Mouse (Mus musculus) heart, postnatal 0 days (tissue): ENCODE data around the gene Dnajc7. TPM values are rescaled to one million over a fixed set of nuclear protein-coding genes. Genes with fewer than 3 reads are reported as not detected.
"Not testable (repeated sequence)": the region's sequence is repeated elsewhere in the genome, so short reads cannot be mapped to it uniquely, and the experiment has no call there.

Experiments
- ATAC-seq: fragments of 200-750 bp; cut with Nextera tagmentation; 2 replicates; pipeline ENCODE4 v1.8.0; 2017; ENCODE audit warnings: low read depth, moderate number of reproducible peaks, moderate library complexity; ENCODE audit not compliant: insufficient read depth
- DNase-seq: peaks from one replicate; pipeline ENCODE4 v3.0.0-alpha.2; 2016; ENCODE audit warnings: low spot score
- H3K27ac ChIP-seq: fragments of 300-500 bp; sonication (generic); 2 replicates; pipeline ENCODE4 v1.5.1; 2014; ENCODE audit warnings: low read depth, mild to moderate bottlenecking
- H3K27me3 ChIP-seq: fragments of 300-500 bp; sonication (generic); 2 replicates; pipeline ENCODE4 v1.6.1; 2014; ENCODE audit warnings: low read length, mixed read lengths; ENCODE audit not compliant: control insufficient read depth, insufficient read depth
- H3K36me3 ChIP-seq: fragments of 300-500 bp; sonication (generic); replicated peaks from 2 replicates; pipeline ENCODE4 v1.6.1; 2014; ENCODE audit warnings: low read length, mixed read lengths; ENCODE audit not compliant: control insufficient read depth, insufficient read depth
- H3K4me1 ChIP-seq: fragments of 300-500 bp; sonication (generic); 2 replicates; pipeline ENCODE4 v1.6.1; 2014; ENCODE audit warnings: antibody characterized with exemption; ENCODE audit not compliant: control insufficient read depth, insufficient read depth
- H3K4me2 ChIP-seq: fragments of 300-500 bp; sonication (generic); 2 replicates; pipeline ENCODE4 v1.6.1; 2014; ENCODE audit warnings: low read depth, mild to moderate bottlenecking, low read length, moderate library complexity
- H3K4me3 ChIP-seq: fragments of 300-500 bp; sonication (generic); 2 replicates; pipeline ENCODE4 v1.5.1; 2014; ENCODE audit warnings: low read depth, low read length
- H3K9ac ChIP-seq: fragments of 300-500 bp; sonication (generic); replicated peaks from 2 replicates; pipeline ENCODE4 v1.6.1; 2014; ENCODE audit warnings: low read depth, low read length, mixed read lengths
- H3K9me3 ChIP-seq: fragments of 300-500 bp; sonication (generic); replicated peaks from 2 replicates; pipeline ENCODE4 v1.6.1; 2016; ENCODE audit warnings: low read length; ENCODE audit not compliant: control insufficient read depth
- CTCF ChIP-seq: IDR thresholded peaks from 2 replicates; pipeline ENCODE4 v1.5.1; 2016; ENCODE audit warnings: antibody characterized with exemption, control low read depth, low read depth
- EP300 ChIP-seq: IDR thresholded peaks from 2 replicates; pipeline ENCODE4 v1.6.1; 2016; ENCODE audit warnings: antibody characterized with exemption, low read depth
- WGBS: fragments of 180-500 bp; shearing (Covaris S2); extraction: QIAGEN DNeasy Blood & Tissue Kit; methylation state at CpG from one replicate; pipeline ENCODE4 v1.1.7; 2014; 5-methylcytosine and 5-hydroxymethylcytosine counted together
- polyA plus RNA-seq: library from polyadenylated mRNA; unstranded; fragments of >200 nt; fragmentation: Nextera tagmentation; extraction: Ambion mirVana; gene quantifications from 2 replicates; pipeline ENCODE4 v1.2.1, GENCODE M21; 2015
- total RNA-seq: library from RNA; depleted of rRNA; stranded (reverse); fragments of >200 nt; gene quantifications from 2 replicates; pipeline ENCODE4 v1.2.3, GENCODE M21; 2014; ENCODE audit warnings: low replicate concordance

Gene Dnajc7
- total and polyA plus RNA-seq, 2 experiments from 2014 or later = 98.5 to 173 TPM

DNA sequence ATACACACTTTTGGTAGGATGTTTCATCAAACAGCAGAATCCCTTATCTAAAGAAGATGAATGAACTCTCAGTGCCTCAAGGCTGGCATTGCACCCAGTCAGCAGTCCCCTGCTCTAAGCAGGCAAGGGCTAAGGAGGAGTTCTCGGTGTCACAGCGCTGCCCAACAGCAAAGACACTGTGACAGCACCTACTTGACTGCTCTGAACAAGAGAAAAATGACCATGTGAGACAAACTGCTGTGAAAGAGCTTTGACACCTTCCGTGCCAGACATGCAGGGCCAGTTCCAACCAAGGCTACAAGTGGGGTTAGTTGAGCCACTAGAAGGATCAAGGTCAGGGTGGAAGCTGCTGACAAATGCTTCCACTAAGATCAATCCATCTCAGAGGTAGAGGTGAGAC lies 34.8 kb downstream of the Dnajc7 start:
- H3K36me3 ChIP-seq = peaks cover 100% of the 10 kb centered on the region
- no peak overlapping the region for H3K4me3 ChIP-seq
- no peak for TF ChIP-seq EP300
- no peak for TF ChIP-seq CTCF
- no peak overlapping the region for H3K4me2 ChIP-seq
- 79% methylated on average over 3 of the region's 3 CpGs for WGBS
- no peaks in the 10 kb centered on the region for H3K27me3 ChIP-seq
- no peak for DNase-seq
- H3K4me1 ChIP-seq = 0 out of 2 replicates have a peak, but pooled peaks cover 5% of the 10 kb centered on the region
- no peak for ATAC-seq
- H3K27ac ChIP-seq = no peak overlapping the region
- H3K9me3 ChIP-seq = no peaks in the 10 kb centered on the region
- no peak overlapping the region for H3K9ac ChIP-seq

DNA sequence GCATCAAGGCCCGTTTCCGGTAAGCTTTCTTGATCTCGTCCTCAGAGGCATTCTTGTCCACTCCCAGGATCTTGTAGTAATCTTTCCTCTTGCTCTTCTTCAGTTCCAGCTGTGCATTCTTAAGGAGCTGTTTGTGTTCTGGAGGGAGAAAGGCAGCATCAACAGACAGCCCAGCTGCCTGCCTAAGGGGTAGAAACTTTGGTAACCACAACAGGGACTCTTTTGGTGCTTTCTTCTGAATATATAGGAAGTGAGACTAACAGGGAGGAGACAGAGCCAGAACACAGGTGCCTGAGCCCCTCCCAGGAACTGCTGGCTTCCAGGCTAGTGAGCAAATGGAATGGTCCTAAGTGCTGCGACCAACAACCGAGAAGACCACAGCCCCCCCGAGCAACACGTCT lies 35.4 kb downstream of the Dnajc7 start:
- 75% methylated on average over 7 of the region's 7 CpGs for WGBS
- Histone ChIP-seq H3K4me3 (no peak overlapping the region), H3K27ac (no peak overlapping the region), H3K27me3 (no peaks in the 10 kb centered on the region), H3K4me1 (0 out of 2 replicates have a peak, but pooled peaks cover 5% of the 10 kb centered on the region), H3K36me3 (peaks cover 96% of the 10 kb centered on the region), H3K9ac (no peak overlapping the region), H3K9me3 (no peaks in the 10 kb centered on the region), H3K4me2 (no peak overlapping the region)
- no peak for TF ChIP-seq EP300
- no peak for TF ChIP-seq CTCF
- DNase-seq = no peak
- ATAC-seq = no peak

DNA sequence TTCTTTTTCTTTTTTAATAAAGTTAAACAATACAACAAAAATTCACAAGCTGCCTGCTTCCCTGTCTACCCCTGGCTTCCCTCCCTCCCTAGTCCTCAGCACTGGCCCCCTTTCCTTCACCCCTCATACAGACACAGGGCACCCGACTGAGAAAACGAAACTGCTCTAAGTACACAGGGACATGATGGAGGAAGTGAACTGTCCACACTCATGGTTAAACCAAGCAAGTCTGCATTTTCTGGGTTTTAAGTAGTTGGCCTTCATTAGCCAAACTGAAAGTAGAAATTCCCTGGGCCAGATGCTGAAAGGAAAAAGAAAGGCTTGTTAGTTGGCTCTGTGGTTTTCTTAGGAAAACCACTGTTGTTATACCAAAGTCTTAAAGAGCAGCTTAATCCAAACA lies 37.1 kb downstream of the Dnajc7 start:
- Histone ChIP-seq H3K9ac (no peak overlapping the region), H3K4me2 (no peak overlapping the region), H3K36me3 (peaks cover 80% of the 10 kb centered on the region), H3K27me3 (no peaks in the 10 kb centered on the region), H3K4me1 (0 out of 2 replicates have a peak, but pooled peaks cover 5% of the 10 kb centered on the region), H3K27ac (no peak overlapping the region), H3K9me3 (no peaks in the 10 kb centered on the region), H3K4me3 (no peak overlapping the region)
- no peak for TF ChIP-seq CTCF
- TF ChIP-seq EP300 = no peak
- ATAC-seq (no peak), DNase-seq (no peak)
- 86% methylated on average over 2 of the region's 2 CpGs for WGBS

DNA sequence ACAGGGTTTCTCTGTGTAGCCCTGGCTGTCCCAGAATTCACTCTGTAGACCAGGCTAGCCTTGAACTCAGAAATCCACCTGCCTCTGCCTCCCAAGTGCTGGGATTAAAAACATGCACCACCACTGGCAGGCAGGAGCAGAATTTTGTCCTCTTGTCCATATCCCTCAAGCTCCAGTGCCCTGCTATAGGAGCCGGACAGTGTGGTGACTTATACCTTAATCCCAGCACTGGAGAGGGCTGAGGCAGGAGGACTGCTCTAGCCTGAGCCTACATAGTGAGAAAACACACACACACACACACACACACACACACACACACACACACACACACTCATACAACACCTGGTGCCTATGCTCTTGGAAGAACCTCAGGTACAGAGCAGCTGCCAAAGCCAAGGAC lies 37.6 kb downstream of the Dnajc7 start:
- H3K27ac ChIP-seq, H3K4me2 ChIP-seq, DNase-seq, H3K4me3 ChIP-seq, H3K9me3 ChIP-seq, ATAC-seq, H3K27me3 ChIP-seq, H3K4me1 ChIP-seq, H3K9ac ChIP-seq: not testable (repeated sequence)
- H3K36me3 ChIP-seq = peaks cover 76% of the 10 kb centered on the region
- WGBS = 90% methylated on average over 1 of the region's 1 CpGs

DNA sequence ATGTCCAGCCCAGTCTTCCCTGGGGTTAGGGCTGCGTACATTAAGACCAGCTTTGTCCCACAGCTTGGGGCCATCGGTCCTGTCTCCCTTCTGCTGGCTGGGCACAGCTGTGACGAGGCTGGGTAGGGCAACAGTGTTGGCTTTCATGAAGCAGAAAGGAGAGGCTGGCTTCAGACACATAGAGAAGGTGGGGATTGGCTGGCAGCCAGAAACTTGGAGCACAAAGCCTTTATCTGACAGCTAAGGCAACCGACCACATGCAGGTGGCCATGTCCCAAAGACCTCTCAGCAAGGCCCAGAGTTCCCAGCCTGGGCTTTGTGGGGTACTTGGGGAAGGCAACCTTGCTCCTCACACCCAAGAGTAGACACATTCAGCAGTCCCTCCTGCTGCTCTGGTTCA lies 38.2 kb downstream of the Dnajc7 start:
- Histone ChIP-seq H3K9ac (0 out of 2 replicates have a peak overlapping the region, but pooled peaks have one; percentile 17), H3K36me3 (peaks cover 70% of the 10 kb centered on the region)
- peak; percentile 67 for ATAC-seq

DNA sequence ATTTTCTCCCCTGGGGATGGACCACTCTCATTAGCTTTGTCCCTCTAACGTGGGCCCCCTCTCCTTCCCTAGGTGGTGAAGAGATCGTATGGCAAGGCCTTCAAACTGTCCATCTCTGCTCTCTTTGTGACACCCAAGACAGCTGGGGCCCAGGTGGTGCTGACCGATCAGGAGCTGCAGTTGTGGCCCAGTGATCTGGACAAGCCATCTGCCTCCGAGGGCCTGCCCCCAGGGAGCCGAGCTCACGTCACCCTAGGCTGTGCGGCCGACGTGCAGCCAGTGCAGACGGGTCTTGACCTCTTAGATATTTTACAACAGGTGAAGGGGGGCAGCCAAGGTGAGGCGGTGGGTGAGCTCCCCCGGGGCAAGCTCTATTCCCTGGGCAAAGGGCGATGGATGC lies 39.7 kb downstream of the Dnajc7 start:
- TF ChIP-seq EP300 (no peak), CTCF (no peak)
- H3K27me3 ChIP-seq = no peaks in the 10 kb centered on the region
- DNase-seq = no peak
- no peak overlapping the region for H3K9ac ChIP-seq
- peaks cover 55% of the 10 kb centered on the region for H3K36me3 ChIP-seq
- WGBS = 90% methylated on average over 13 of the region's 13 CpGs
- H3K4me2 ChIP-seq = no peak overlapping the region
- 0 out of 2 replicates have a peak, but pooled peaks cover 13% of the 10 kb centered on the region for H3K4me1 ChIP-seq
- H3K9me3 ChIP-seq = no peaks in the 10 kb centered on the region
- H3K4me3 ChIP-seq = no peak overlapping the region
- H3K27ac ChIP-seq = no peak overlapping the region
- no peak for ATAC-seq

More for the DNA sequence above, 38.2 kb downstream of the Dnajc7 start:
- Histone ChIP-seq H3K4me2 (no peak overlapping the region), H3K9me3 (no peaks in the 10 kb centered on the region), H3K4me1 (0 out of 2 replicates have a peak, but pooled peaks cover 5% of the 10 kb centered on the region), H3K27ac (peak overlapping the region; percentile 3; the same call in 1 of the 2 replicates), H3K27me3 (no peaks in the 10 kb centered on the region), H3K4me3 (no peak overlapping the region)
- TF ChIP-seq EP300 = no peak
- 43% methylated on average over 4 of the region's 4 CpGs for WGBS
- DNase-seq = peak; percentile 46
